Mouse (Mus musculus) frontal cortex, postnatal 25 days (tissue): ENCODE measurements around the gene Lhfpl3.

Source experiments
- DNase-seq, 2 experiments: peaks; one replicate each; pipeline ENCODE4 v3.0.0; 2022; ENCODE audit warnings: low spot score in 2 of 2

The Lhfpl3 gene

GRCm38 (mm10) chr5:22926171-22926570, 180.3 kb downstream of the Lhfpl3 start:
- no peak for DNase-seq

GRCm38 (mm10) chr5:22928746-22929145, 182.9 kb downstream of the Lhfpl3 start:
- DNase-seq = no peak

GRCm38 (mm10) chr5:22943306-22943705, 197.4 kb downstream of the Lhfpl3 start:
- no peak for DNase-seq

- no peak for DNase-seq
Observed at GRCm38 (mm10) chr5:22963300-22963699, 217.4 kb downstream of the Lhfpl3 start.

GRCm38 (mm10) chr5:22986771-22987170, 240.9 kb downstream of the Lhfpl3 start:
- no peak for DNase-seq

- DNase-seq = no peak
Observed at GRCm38 (mm10) chr5:22999811-23000210, 254.0 kb downstream of the Lhfpl3 start.

- no peak for DNase-seq
Observed at GRCm38 (mm10) chr5:23003123-23003797, 257.4 kb downstream of the Lhfpl3 start.

- no peak for DNase-seq
Observed at GRCm38 (mm10) chr5:23006207-23006606, 260.3 kb downstream of the Lhfpl3 start.

- no peak for DNase-seq
Observed at GRCm38 (mm10) chr5:23010460-23010859, 264.6 kb downstream of the Lhfpl3 start.

- DNase-seq = no peak
Observed at GRCm38 (mm10) chr5:23013997-23014396, 268.1 kb downstream of the Lhfpl3 start.

- DNase-seq = no peak
Observed at GRCm38 (mm10) chr5:23015587-23016335, 269.9 kb downstream of the Lhfpl3 start.

GRCm38 (mm10) chr5:23034944-23035726, 289.3 kb downstream of the Lhfpl3 start:
- DNase-seq = no peak

- no peak for DNase-seq
Observed at GRCm38 (mm10) chr5:23035727-23036029, 289.8 kb downstream of the Lhfpl3 start.

- no peak for DNase-seq
Observed at GRCm38 (mm10) chr5:23040429-23040828, 294.6 kb downstream of the Lhfpl3 start.

- DNase-seq = no peak
Observed at GRCm38 (mm10) chr5:23042862-23043261, 297.0 kb downstream of the Lhfpl3 start.

- DNase-seq = no peak
Observed at GRCm38 (mm10) chr5:23049083-23049663, 303.3 kb downstream of the Lhfpl3 start.

GRCm38 (mm10) chr5:23051458-23051857, 305.6 kb downstream of the Lhfpl3 start:
- no peak for DNase-seq

GRCm38 (mm10) chr5:23094894-23095293, 349.0 kb downstream of the Lhfpl3 start:
- no peak for DNase-seq

GRCm38 (mm10) chr5:23106536-23106935, 360.7 kb downstream of the Lhfpl3 start:
- no peak for DNase-seq

GRCm38 (mm10) chr5:23111307-23111706, 365.4 kb downstream of the Lhfpl3 start:
- DNase-seq = no peak

GRCm38 (mm10) chr5:23114249-23114648, 368.4 kb downstream of the Lhfpl3 start:
- no peak for DNase-seq

GRCm38 (mm10) chr5:23126851-23127250, 381.0 kb downstream of the Lhfpl3 start:
- DNase-seq = no peak
